Mouse (Mus musculus) ES-Bruce4 (cell line): ENCODE data around the gene Camta1. TPM values are rescaled to one million over a fixed set of nuclear protein-coding genes. Genes with fewer than 3 reads are reported as not detected.

ENCODE experiments used
- H3K27ac ChIP-seq: 2 replicates; pipeline ENCODE4 v1.5.1; 2012; ENCODE audit warnings: low read length, inconsistent platforms; ENCODE audit not compliant: insufficient read depth
- H3K27me3 ChIP-seq: 2 replicates; pipeline ENCODE4 v1.6.1; 2012; ENCODE audit warnings: mild to moderate bottlenecking, low read length, inconsistent platforms; ENCODE audit not compliant: control insufficient read depth, poor library complexity, insufficient read depth, severe bottlenecking
- H3K36me3 ChIP-seq: 2 replicates; pipeline ENCODE4 v1.6.1; 2012; ENCODE audit warnings: inconsistent platforms, mild to moderate bottlenecking, low read length, moderate library complexity; ENCODE audit not compliant: control insufficient read depth, poor library complexity, insufficient read depth, severe bottlenecking
- H3K4me1 ChIP-seq: one replicate; pipeline ENCODE4 v1.8.1; 2011; ENCODE audit warnings: low read length; ENCODE audit not compliant: control insufficient read depth, insufficient read depth
- H3K4me3 ChIP-seq: 2 replicates; pipeline ENCODE4 v1.5.1; 2011; ENCODE audit warnings: low read depth, mild to moderate bottlenecking, low read length
- H3K9ac ChIP-seq: 2 replicates; pipeline ENCODE4 v1.6.1; 2012; ENCODE audit warnings: low read depth, mild to moderate bottlenecking, inconsistent platforms; ENCODE audit not compliant: poor library complexity, severe bottlenecking
- H3K9me3 ChIP-seq: replicated peaks from 2 replicates; pipeline ENCODE4 v1.6.1; 2012; ENCODE audit warnings: mild to moderate bottlenecking, low read length, inconsistent platforms; ENCODE audit not compliant: control insufficient read depth, poor library complexity, insufficient read depth, severe bottlenecking
- CTCF ChIP-seq: IDR thresholded peaks from one replicate; pipeline ENCODE4 v1.8.1; 2011; ENCODE audit warnings: low read depth, low read length
- EP300 ChIP-seq: IDR thresholded peaks from 2 replicates; pipeline ENCODE4 v1.6.1; 2011; ENCODE audit warnings: low read depth, low read length; ENCODE audit not compliant: insufficient read depth
- POLR2A ChIP-seq: IDR thresholded peaks from one replicate; pipeline ENCODE4 v1.8.1; 2011; ENCODE audit warnings: low read length; ENCODE audit not compliant: insufficient read depth
- polyA plus RNA-seq: library from polyadenylated mRNA; stranded (reverse); fragments of >200 nt; gene quantifications from 2 replicates; pipeline ENCODE4 v1.2.4, GENCODE M21; 2011; ENCODE audit warnings: low read depth; ENCODE audit not compliant: missing spikeins, insufficient read depth, insufficient read length

Gene Camta1
- polyA plus RNA-seq, 1 experiment, result 85.3 TPM

GRCm38 (mm10) chr4:151137701-151138100 lies 724.0 kb downstream of the Camta1 start:
- Histone ChIP-seq H3K4me1 (peaks cover 10% of the 10 kb centered on the region), H3K4me3 (no peak overlapping the region), H3K9ac (no peak overlapping the region), H3K27ac (no peak overlapping the region), H3K27me3 (no peaks in the 10 kb centered on the region), H3K36me3 (no peaks in the 10 kb centered on the region), H3K9me3 (no peaks in the 10 kb centered on the region)
- no peak for TF ChIP-seq POLR2A
- TF ChIP-seq CTCF, result no peak
- TF ChIP-seq EP300, result no peak

- H3K4me1 ChIP-seq, result peaks cover 10% of the 10 kb centered on the region
- no peaks in the 10 kb centered on the region for H3K27me3 ChIP-seq
- TF ChIP-seq CTCF, result no peak
- no peak for TF ChIP-seq POLR2A
- no peak for TF ChIP-seq EP300
- H3K27ac ChIP-seq, result no peak overlapping the region
- H3K9ac ChIP-seq, result no peak overlapping the region
- H3K4me3 ChIP-seq, result no peak overlapping the region
- H3K9me3 ChIP-seq, result no peaks in the 10 kb centered on the region
- no peaks in the 10 kb centered on the region for H3K36me3 ChIP-seq
Measured at GRCm38 (mm10) chr4:151135491-151135890, 726.2 kb downstream of the Camta1 start.

GRCm38 (mm10) chr4:151133760-151134159 lies 727.9 kb downstream of the Camta1 start:
- Histone ChIP-seq H3K9ac (no peak overlapping the region), H3K4me1 (peaks cover 7% of the 10 kb centered on the region), H3K4me3 (no peak overlapping the region), H3K27me3 (no peaks in the 10 kb centered on the region), H3K27ac (no peak overlapping the region), H3K9me3 (no peaks in the 10 kb centered on the region), H3K36me3 (no peaks in the 10 kb centered on the region)
- TF ChIP-seq CTCF (no peak), EP300 (no peak), POLR2A (no peak)

- Histone ChIP-seq H3K9me3 (no peaks in the 10 kb centered on the region), H3K36me3 (no peaks in the 10 kb centered on the region), H3K4me3 (no peak overlapping the region), H3K4me1 (peaks cover under 1% of the 10 kb centered on the region), H3K27ac (no peak overlapping the region), H3K27me3 (no peaks in the 10 kb centered on the region), H3K9ac (no peak overlapping the region)
- no peak for TF ChIP-seq EP300
- no peak for TF ChIP-seq POLR2A
- TF ChIP-seq CTCF, result no peak
Measured at GRCm38 (mm10) chr4:151132493-151132892, 729.2 kb downstream of the Camta1 start.

GRCm38 (mm10) chr4:151130756-151131490 lies 730.8 kb downstream of the Camta1 start:
- TF ChIP-seq CTCF (no peak), POLR2A (no peak), EP300 (no peak)
- Histone ChIP-seq H3K27me3 (no peaks in the 10 kb centered on the region), H3K36me3 (no peaks in the 10 kb centered on the region), H3K4me1 (no peaks in the 10 kb centered on the region), H3K9ac (no peak overlapping the region), H3K27ac (no peak overlapping the region), H3K9me3 (no peaks in the 10 kb centered on the region), H3K4me3 (no peak overlapping the region)

- Histone ChIP-seq H3K4me3 (no peak overlapping the region; the same call in 1 of the 2 replicates), H3K4me1 (no peaks in the 10 kb centered on the region), H3K9me3 (no peaks in the 10 kb centered on the region), H3K27ac (no peak overlapping the region), H3K9ac (no peak overlapping the region), H3K27me3 (no peaks in the 10 kb centered on the region), H3K36me3 (no peaks in the 10 kb centered on the region)
- TF ChIP-seq CTCF (no peak), EP300 (no peak), POLR2A (no peak)
Measured at GRCm38 (mm10) chr4:151129725-151130557, 731.7 kb downstream of the Camta1 start.
